ENCODE assay signal across 38 mouse cellular contexts in the genomic region with DNA sequence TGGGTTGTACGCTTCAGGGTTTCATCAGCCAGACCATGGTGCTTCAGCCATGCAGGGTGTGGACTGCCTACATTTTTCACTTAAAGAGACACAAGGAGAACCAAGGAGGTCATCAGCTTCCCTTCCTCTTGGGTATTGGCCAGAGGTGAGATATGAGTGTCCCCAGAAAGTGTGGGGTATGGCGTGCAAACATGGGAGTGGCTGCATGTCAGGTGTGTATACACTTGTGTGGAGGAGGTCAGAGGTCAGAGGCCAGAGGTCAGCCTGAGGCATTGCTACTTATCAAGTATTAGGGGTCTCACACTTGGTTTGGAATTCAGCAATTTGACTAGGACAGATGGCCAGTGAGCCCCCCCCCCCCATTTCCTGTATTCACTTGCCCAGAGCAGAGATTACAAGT. TPM values are rescaled to one million over a fixed set of nuclear protein-coding genes. Genes with fewer than 3 reads are reported as not detected.
A peak's percentile ranks its signal among the peaks of the same experiment; 100 is the strongest.
DNase-seq lines count a peak whose midpoint lies in the region; ATAC-seq and TF ChIP-seq lines count a peak whose summit lies in the region.
"Had no signal": no experiment of that assay in that cellular context is flagged by ENCODE, and none has a peak within 500 bp of the region (broad histone marks: within the 10 kb centered on the region; RNA-seq: fewer than 3 reads in every experiment).

No protein-coding gene starts in this region.

- no peaks in the 10 kb centered on the region for H3K36me3 ChIP-seq in embryonic facial prominence, embryonic 15.5 days
- H3K36me3 ChIP-seq in intestine, embryonic 15.5 days, result no peaks in the 10 kb centered on the region
- no peaks in the 10 kb centered on the region for H3K36me3 ChIP-seq in stomach, postnatal 0 days (ENCODE audit: control insufficient read depth, insufficient read depth, low read length)
- no peaks in the 10 kb centered on the region for H3K36me3 ChIP-seq in forebrain, embryonic 16.5 days (ENCODE audit: control insufficient read depth, insufficient read depth)
- H3K36me3 ChIP-seq: embryonic facial prominence, embryonic 13.5 days; forebrain, embryonic 12.5 days; limb, embryonic 10.5 days; limb, embryonic 15.5 days; liver, embryonic 13.5 days; midbrain, embryonic 15.5 days had no signal

- no peak overlapping the region for H3K4me3 ChIP-seq in embryonic facial prominence, embryonic 15.5 days (replicated peaks)
- no peak overlapping the region for H3K4me3 ChIP-seq in intestine, embryonic 15.5 days (replicated peaks)
- H3K4me3 ChIP-seq in stomach, postnatal 0 days (ENCODE audit: low read depth, low read length), result no peak overlapping the region
- no peak overlapping the region for H3K4me3 ChIP-seq in forebrain, embryonic 16.5 days (replicated peaks; ENCODE audit: low read length)
- H3K4me3 ChIP-seq: embryonic facial prominence, embryonic 13.5 days; erythroblast, embryonic 14.5 days; forebrain, embryonic 12.5 days; limb, embryonic 10.5 days; limb, embryonic 15.5 days; liver, embryonic 13.5 days; midbrain, embryonic 15.5 days had no signal

- H3K27me3 ChIP-seq in embryonic facial prominence, embryonic 15.5 days, result no peaks in the 10 kb centered on the region
- no peaks in the 10 kb centered on the region for H3K27me3 ChIP-seq in intestine, embryonic 15.5 days (replicated peaks)
- no peaks in the 10 kb centered on the region for H3K27me3 ChIP-seq in stomach, postnatal 0 days (ENCODE audit: control insufficient read depth, insufficient read depth, low read length)
- H3K27me3 ChIP-seq in forebrain, embryonic 16.5 days (replicated peaks; ENCODE audit: control insufficient read depth, insufficient read depth, low read length), result no peaks in the 10 kb centered on the region
- H3K27me3 ChIP-seq: embryonic facial prominence, embryonic 13.5 days; forebrain, embryonic 12.5 days; limb, embryonic 15.5 days; liver, embryonic 13.5 days; midbrain, embryonic 15.5 days; Patski had no signal

- H3K9ac ChIP-seq in embryonic facial prominence, embryonic 15.5 days, result no peak overlapping the region
- H3K9ac ChIP-seq in intestine, embryonic 15.5 days, result no peak overlapping the region
- no peak overlapping the region for H3K9ac ChIP-seq in stomach, postnatal 0 days (ENCODE audit: low read length)
- H3K9ac ChIP-seq in forebrain, embryonic 16.5 days (replicated peaks; ENCODE audit: low read depth, low read length), result no peak overlapping the region
- H3K9ac ChIP-seq: embryonic facial prominence, embryonic 13.5 days; forebrain, embryonic 12.5 days; hindbrain, embryonic 14.5 days; limb, embryonic 15.5 days; liver, embryonic 13.5 days; midbrain, embryonic 15.5 days had no signal

- peak overlapping the region; percentile 48; the same call in 1 of the 2 replicates for H3K27ac ChIP-seq in embryonic facial prominence, embryonic 15.5 days (replicated peaks)
- H3K27ac ChIP-seq in intestine, embryonic 15.5 days, result 0 out of 2 replicates have a peak overlapping the region, but pooled peaks have one; percentile 22
- no peak overlapping the region for H3K27ac ChIP-seq in stomach, postnatal 0 days (replicated peaks)
- no peak overlapping the region for H3K27ac ChIP-seq in forebrain, embryonic 16.5 days (ENCODE audit: low read length)
- H3K27ac ChIP-seq: embryonic facial prominence, embryonic 13.5 days; forebrain, embryonic 12.5 days; hindbrain, embryonic 14.5 days; limb, embryonic 10.5 days; limb, embryonic 15.5 days; liver, embryonic 13.5 days; midbrain, embryonic 15.5 days had no signal

- no peak for TF ChIP-seq CTCF in stomach, postnatal 0 days (IDR thresholded peaks at IDR 0.05; ENCODE audit: low read depth)

- 71% methylated on average over 2 of the region's 2 CpGs for WGBS in embryonic facial prominence, embryonic 15.5 days
- WGBS in intestine, embryonic 15.5 days, result 71% methylated on average over 2 of the region's 2 CpGs
- 66% methylated on average over 2 of the region's 2 CpGs for WGBS in stomach, postnatal 0 days
- WGBS in forebrain, embryonic 16.5 days, result 86% methylated on average over 2 of the region's 2 CpGs

- H3K9me3 ChIP-seq in embryonic facial prominence, embryonic 15.5 days (replicated peaks), result no peaks in the 10 kb centered on the region
- no peaks in the 10 kb centered on the region for H3K9me3 ChIP-seq in intestine, embryonic 15.5 days
- no peaks in the 10 kb centered on the region for H3K9me3 ChIP-seq in stomach, postnatal 0 days (ENCODE audit: control insufficient read depth, low read length)
- no peaks in the 10 kb centered on the region for H3K9me3 ChIP-seq in forebrain, embryonic 16.5 days (ENCODE audit: control insufficient read depth, low read length)
- H3K9me3 ChIP-seq: embryonic facial prominence, embryonic 13.5 days; forebrain, embryonic 12.5 days; limb, embryonic 10.5 days; limb, embryonic 15.5 days; liver, embryonic 13.5 days; midbrain, embryonic 15.5 days had no signal

- H3K4me1 ChIP-seq in embryonic facial prominence, embryonic 15.5 days, result peaks cover 14% of the 10 kb centered on the region; the same call in 1 of the 2 replicates
- H3K4me1 ChIP-seq in intestine, embryonic 15.5 days (replicated peaks), result no peaks in the 10 kb centered on the region; the same call in 1 of the 2 replicates
- no peaks in the 10 kb centered on the region for H3K4me1 ChIP-seq in stomach, postnatal 0 days (replicated peaks; ENCODE audit: control insufficient read depth, insufficient read depth)
- no peaks in the 10 kb centered on the region for H3K4me1 ChIP-seq in forebrain, embryonic 16.5 days (replicated peaks; ENCODE audit: control insufficient read depth, insufficient read depth, low read length)
- H3K4me1 ChIP-seq: forebrain, embryonic 12.5 days; limb, embryonic 15.5 days; liver, embryonic 13.5 days; midbrain, embryonic 15.5 days had no signal

- no peak overlapping the region for H3K4me2 ChIP-seq in embryonic facial prominence, embryonic 15.5 days (replicated peaks)
- H3K4me2 ChIP-seq in intestine, embryonic 15.5 days (replicated peaks), result no peak overlapping the region
- no peak overlapping the region for H3K4me2 ChIP-seq in stomach, postnatal 0 days (replicated peaks; ENCODE audit: low read depth)
- no peak overlapping the region for H3K4me2 ChIP-seq in forebrain, embryonic 16.5 days (ENCODE audit: low read length)
- H3K4me2 ChIP-seq: embryonic facial prominence, embryonic 13.5 days; forebrain, embryonic 12.5 days; heart, embryonic 11.5 days; hindbrain, embryonic 14.5 days; limb, embryonic 15.5 days; liver, embryonic 13.5 days; midbrain, embryonic 15.5 days had no signal

- peak; percentile 68 for DNase-seq in heart, adult 11 months
- DNase-seq in heart, adult 18-20 months, result no peak
- no peak for DNase-seq in stomach, postnatal 0 days (ENCODE audit: low spot score)
- DNase-seq in spleen, postnatal 14 days (ENCODE audit: low spot score in 2 of 2), result no peak
- DNase-seq: adrenal gland, postnatal 14 days; cerebellum, adult 11 months; cerebellum, postnatal 10 days; gastrocnemius, postnatal 10 days; heart, postnatal 4 days; kidney, adult 9 months; kidney, postnatal 14 days; layer of hippocampus, adult 9-11 months; liver, embryonic 13.5 days; lung, adult 18-20 months; lung, postnatal 10 days; thymus, postnatal 14 days had no signal

- TF ChIP-seq EP300 in stomach, postnatal 0 days (optimal IDR thresholded peaks at IDR 0.05), result no peak

- no peak for ATAC-seq in embryonic facial prominence, embryonic 15.5 days (ENCODE audit: insufficient number of reproducible peaks, low FRiP score, low TSS enrichment, low read depth)
- peak; percentile 16; the same call in 1 of the 2 replicates for ATAC-seq in intestine, embryonic 15.5 days
- 0 out of 2 replicates have a peak, but pooled peaks have one; percentile 57 for ATAC-seq in stomach, postnatal 0 days (ENCODE audit: low FRiP score, low TSS enrichment)
- ATAC-seq in forebrain, embryonic 16.5 days, result no peak
- ATAC-seq: midbrain, embryonic 15.5 days; Patski had no signal

RNA-seq across cellular contexts. Expression of gene Calml3, which starts 15.5 kb away (rescaled TPM):
- total RNA-seq in heart, adult 18-20 months (2021), result not detected
- 31.3 and 33.6 TPM in 2 replicates for polyA plus RNA-seq in embryonic facial prominence, embryonic 15.5 days (2015; fragmentation: Nextera tagmentation; extraction: Ambion mirVana)
- polyA plus RNA-seq in intestine, embryonic 15.5 days (2015; fragmentation: Nextera tagmentation; extraction: Ambion mirVana), result not detected in 2 replicates
- 40.0 and 44.6 TPM in 2 replicates for polyA plus RNA-seq in stomach, postnatal 0 days (2015; fragmentation: Nextera tagmentation; extraction: Ambion mirVana)
- polyA plus RNA-seq in forebrain, embryonic 16.5 days (2015; fragmentation: Nextera tagmentation; extraction: Ambion mirVana), result not detected in 2 replicates
- total RNA-seq: adrenal gland, postnatal 14 days; gastrocnemius, postnatal 10 days; heart, postnatal 4 days; left cerebral cortex, postnatal 10 days; MEL had no signal
- polyA plus RNA-seq: cortical plate, adult 2 months; erythroblast, embryonic 14.5 days; forebrain, embryonic 12.5 days; hindbrain, embryonic 14.5 days; limb, embryonic 10.5 days; liver, embryonic 13.5 days; midbrain, embryonic 15.5 days; neural tube, embryonic 11.5 days had no signal

RNA-seq across cellular contexts. Expression of gene Calm4, which starts 49.0 kb away (rescaled TPM):
- not detected for total RNA-seq in heart, adult 18-20 months (2021)
- 477 and 521 TPM in 2 replicates for polyA plus RNA-seq in embryonic facial prominence, embryonic 15.5 days (2015; fragmentation: Nextera tagmentation; extraction: Ambion mirVana)
- polyA plus RNA-seq in intestine, embryonic 15.5 days (2015; fragmentation: Nextera tagmentation; extraction: Ambion mirVana), result not detected in 2 replicates
- polyA plus RNA-seq in stomach, postnatal 0 days (2015; fragmentation: Nextera tagmentation; extraction: Ambion mirVana), result 280 and 324 TPM in 2 replicates
- polyA plus RNA-seq in forebrain, embryonic 16.5 days (2015; fragmentation: Nextera tagmentation; extraction: Ambion mirVana), result 0.55 TPM in 1 of 2 replicates, not detected in the other
- total RNA-seq: adrenal gland, postnatal 14 days; gastrocnemius, postnatal 10 days; heart, postnatal 4 days; left cerebral cortex, postnatal 10 days; MEL; neutrophil, adult 5-6 weeks had no signal
- polyA plus RNA-seq: cortical plate, adult 2 months; erythroblast, embryonic 14.5 days; forebrain, embryonic 12.5 days; gonadal fat pad, adult 2 months; heart, embryonic 11.5 days; heart, embryonic 16.5 days; hindbrain, embryonic 14.5 days; limb, embryonic 10.5 days; liver, embryonic 13.5 days; midbrain, embryonic 15.5 days; neural tube, embryonic 11.5 days; Patski; spleen, adult 2 months; stomach, embryonic 14.5 days; urinary bladder, adult 2 months had no signal

Comparison
In these comparisons a context has a peak if more than half of its experiments do, and no peak if none do; other contexts are left out.
1. ATAC-seq: peak in intestine, embryonic 15.5 days (single experiment) and stomach, postnatal 0 days (single experiment); none in embryonic facial prominence, embryonic 15.5 days (single experiment) and forebrain, embryonic 16.5 days (single experiment).
2. H3K27ac ChIP-seq: peak in embryonic facial prominence, embryonic 15.5 days (single experiment) and intestine, embryonic 15.5 days (single experiment); none in stomach, postnatal 0 days (single experiment) and forebrain, embryonic 16.5 days (single experiment).
3. RNA of gene Calml3, which starts 15.5 kb away (polyA plus RNA-seq): 40.0 to 44.6 TPM in stomach, postnatal 0 days and 31.3 to 33.6 TPM in embryonic facial prominence, embryonic 15.5 days; not detected in intestine, embryonic 15.5 days and not detected in forebrain, embryonic 16.5 days; every median in the first group is over 10 times any median in the second.
4. RNA of gene Calm4, which starts 49.0 kb away (polyA plus RNA-seq): 477 to 521 TPM in embryonic facial prominence, embryonic 15.5 days and 280 to 324 TPM in stomach, postnatal 0 days; 0.55 TPM in forebrain, embryonic 16.5 days and not detected in intestine, embryonic 15.5 days; every median in the first group is over 100 times any median in the second.